Mouse (Mus musculus): ENCODE measurements around the gene Gan. TPM values are rescaled to one million over a fixed set of nuclear protein-coding genes. Genes with fewer than 3 reads are reported as not detected.

Gan gene
- polyA plus RNA-seq, 1 experiment from 2014 or later = 3.3 TPM

DNA sequence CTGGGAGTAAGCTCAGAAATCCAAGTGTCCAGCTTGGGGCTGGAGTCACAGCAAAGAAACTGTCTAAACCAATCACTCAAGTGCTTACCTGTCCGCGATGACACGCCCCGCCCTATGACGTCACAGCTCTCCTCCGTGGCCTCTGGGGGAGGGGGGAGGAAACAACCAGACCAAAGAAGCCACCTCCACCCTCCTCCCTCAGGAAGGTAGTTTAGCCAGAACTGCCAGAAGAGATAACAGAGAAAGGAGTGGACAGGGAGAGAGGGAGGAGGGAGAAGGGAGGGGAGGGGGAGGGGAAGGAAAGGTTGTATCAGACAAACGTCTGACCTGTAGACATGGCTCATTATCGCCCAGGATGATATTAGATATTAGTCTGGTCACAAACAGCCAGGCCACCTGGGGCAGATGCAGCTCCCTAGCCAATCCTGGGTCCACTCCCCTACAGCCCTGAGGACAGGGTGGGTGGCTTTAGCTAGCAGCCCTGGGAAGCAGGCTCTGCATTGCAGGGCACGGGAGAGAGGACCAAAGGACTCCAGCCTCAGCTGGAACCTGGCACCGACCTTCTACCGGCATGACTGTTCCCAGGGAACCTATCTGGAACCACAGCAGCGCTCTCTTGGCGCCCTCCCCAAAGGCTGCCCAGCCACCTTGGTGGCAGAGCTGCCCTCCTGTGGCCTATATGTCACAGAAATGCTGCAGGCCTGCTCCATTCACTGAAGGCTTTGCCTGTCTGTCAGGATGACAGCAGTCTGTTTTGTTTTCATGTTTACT, 42.1 kb upstream of the Gan start:
- Histone ChIP-seq H3K9ac (replicated peaks; ENCODE audit: low read depth) (no peak overlapping the region), H3K4me3 (ENCODE audit: low read depth, low read length) (no peak overlapping the region), H3K4me1 (ENCODE audit: insufficient read depth, low read depth, low read length) (0 out of 2 replicates have a peak, but pooled peaks cover 6% of the 10 kb centered on the region), H3K36me3 (ENCODE audit: insufficient read depth, low read length) (no peaks in the 10 kb centered on the region), H3K9me3 (ENCODE audit: low read length) (no peaks in the 10 kb centered on the region), H3K4me2 (replicated peaks; ENCODE audit: low read depth, low read length) (peak overlapping the region; percentile 0; the same call in 1 of the 2 replicates), H3K27ac (ENCODE audit: low read length) (peak overlapping the region; percentile 75), H3K27me3 (replicated peaks; ENCODE audit: insufficient read depth, low read length) (no peaks in the 10 kb centered on the region)
- peak; percentile 58 for DNase-seq (ENCODE audit: low spot score)
- ATAC-seq = peak; percentile 67
- TF ChIP-seq CTCF (IDR thresholded peaks at IDR 0.05) (peak; percentile 49), EP300 (IDR thresholded peaks at IDR 0.05) (no peak)
- WGBS = 12% methylated on average over 13 of the region's 13 CpGs

DNA sequence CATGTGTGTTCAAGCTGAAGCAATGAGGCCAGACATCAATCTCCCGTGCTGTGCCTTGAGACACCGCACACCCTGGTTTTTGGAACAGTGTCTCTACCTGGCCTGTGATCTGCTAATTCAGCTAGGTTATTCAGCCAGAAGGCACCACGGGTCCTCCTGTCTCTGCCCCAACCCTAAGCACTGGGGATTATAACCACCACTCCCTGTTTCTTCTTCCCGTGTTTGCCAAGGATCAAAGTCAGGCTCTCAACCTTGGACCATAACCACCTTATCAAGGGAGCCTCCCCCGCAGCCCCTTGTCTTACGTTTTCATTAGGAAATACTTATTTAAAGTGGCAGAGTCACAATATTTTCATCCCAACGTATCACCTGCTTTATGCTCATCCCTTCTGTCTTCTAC, 41.4 kb upstream of the Gan start:
- H3K36me3 ChIP-seq (ENCODE audit: insufficient read depth, low read length) = no peaks in the 10 kb centered on the region
- no peaks in the 10 kb centered on the region for H3K9me3 ChIP-seq (ENCODE audit: low read length)
- no peaks in the 10 kb centered on the region for H3K27me3 ChIP-seq (replicated peaks; ENCODE audit: insufficient read depth, low read length)
- TF ChIP-seq EP300 (IDR thresholded peaks at IDR 0.05) = no peak
- no peak for TF ChIP-seq CTCF (IDR thresholded peaks at IDR 0.05)
- H3K9ac ChIP-seq (replicated peaks; ENCODE audit: low read depth) = no peak overlapping the region
- ATAC-seq (no peak), DNase-seq (ENCODE audit: low spot score) (no peak)
- WGBS = 62% methylated on average over 7 of the region's 7 CpGs
- H3K4me1 ChIP-seq (ENCODE audit: insufficient read depth, low read depth, low read length) = 0 out of 2 replicates have a peak, but pooled peaks cover 6% of the 10 kb centered on the region
- H3K4me3 ChIP-seq (ENCODE audit: low read depth, low read length) = no peak overlapping the region
- H3K27ac ChIP-seq (ENCODE audit: low read length) = peak overlapping the region; percentile 75; the same call in 1 of the 2 replicates
- no peak overlapping the region for H3K4me2 ChIP-seq (replicated peaks; ENCODE audit: low read depth, low read length)

- H3K4me2 ChIP-seq (replicated peaks; ENCODE audit: low read depth, low read length) = no peak overlapping the region
- H3K4me1 ChIP-seq (ENCODE audit: insufficient read depth, low read depth, low read length) = 0 out of 2 replicates have a peak, but pooled peaks cover 3% of the 10 kb centered on the region
- H3K27me3 ChIP-seq (replicated peaks; ENCODE audit: insufficient read depth, low read length) = no peaks in the 10 kb centered on the region
- DNase-seq (ENCODE audit: low spot score) (no peak), ATAC-seq (no peak)
- H3K9ac ChIP-seq (replicated peaks; ENCODE audit: low read depth) = no peak overlapping the region
- no peak overlapping the region for H3K27ac ChIP-seq (ENCODE audit: low read length)
- no peaks in the 10 kb centered on the region for H3K9me3 ChIP-seq (ENCODE audit: low read length)
- no peaks in the 10 kb centered on the region for H3K36me3 ChIP-seq (ENCODE audit: insufficient read depth, low read length)
- WGBS = 77% methylated on average over 9 of the region's 9 CpGs
- TF ChIP-seq CTCF (IDR thresholded peaks at IDR 0.05) = no peak
- no peak for TF ChIP-seq EP300 (IDR thresholded peaks at IDR 0.05)
- no peak overlapping the region for H3K4me3 ChIP-seq (ENCODE audit: low read depth, low read length)
Observed at GRCm38 (mm10) chr8:117118409-117118808, 39.5 kb upstream of the Gan start.

GRCm38 (mm10) chr8:117121277-117121676, 36.7 kb upstream of the Gan start:
- DNase-seq (ENCODE audit: low spot score) (peak; percentile 56), ATAC-seq (peak; percentile 78)
- Histone ChIP-seq H3K4me3 (ENCODE audit: low read depth, low read length) (no peak overlapping the region), H3K9ac (replicated peaks; ENCODE audit: low read depth) (no peak overlapping the region), H3K36me3 (ENCODE audit: insufficient read depth, low read length) (no peaks in the 10 kb centered on the region), H3K27me3 (replicated peaks; ENCODE audit: insufficient read depth, low read length) (no peaks in the 10 kb centered on the region), H3K4me2 (replicated peaks; ENCODE audit: low read depth, low read length) (no peak overlapping the region), H3K27ac (ENCODE audit: low read length) (no peak overlapping the region), H3K4me1 (ENCODE audit: insufficient read depth, low read depth, low read length) (no peaks in the 10 kb centered on the region), H3K9me3 (ENCODE audit: low read length) (no peaks in the 10 kb centered on the region)
- TF ChIP-seq EP300 (IDR thresholded peaks at IDR 0.05) (no peak), CTCF (IDR thresholded peaks at IDR 0.05) (no peak)
- 52% methylated on average over 8 of the region's 8 CpGs for WGBS

DNA sequence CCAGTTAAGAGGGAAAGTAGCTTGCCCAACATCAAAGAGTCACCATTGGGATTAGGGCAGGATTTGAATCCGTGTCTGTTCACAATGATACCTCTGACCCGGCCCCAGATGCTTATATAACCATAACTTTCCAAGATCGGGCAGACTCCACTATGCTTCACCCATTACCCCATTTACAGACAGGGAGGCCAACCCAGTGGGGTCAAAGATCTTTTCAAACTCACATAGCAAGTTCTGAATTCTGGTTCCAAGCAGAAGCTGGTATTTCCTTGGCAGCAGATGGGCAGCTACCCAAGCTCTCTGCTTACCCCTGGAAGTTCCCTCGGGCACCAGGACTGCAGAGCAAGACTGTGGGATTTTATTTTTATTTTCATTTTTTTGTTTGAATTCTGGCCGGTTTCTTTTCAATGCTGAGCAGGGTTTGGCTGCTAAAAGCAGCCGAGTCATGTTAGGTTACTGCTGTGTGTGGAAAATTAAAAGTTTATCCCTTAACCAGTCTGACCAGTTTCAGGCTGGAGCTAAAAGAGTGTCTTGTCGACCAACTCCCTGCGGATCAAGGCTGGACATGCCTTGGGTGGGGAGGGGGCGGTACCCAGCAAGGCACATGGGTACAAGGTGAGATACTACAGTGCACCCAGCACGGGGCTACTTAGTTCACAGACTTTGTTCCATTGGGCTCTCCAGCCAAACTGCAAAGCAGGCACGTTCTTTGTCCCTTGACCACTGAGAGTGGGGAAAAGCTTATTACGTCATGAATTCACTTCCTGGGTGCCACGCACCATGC, 33.9 kb upstream of the Gan start:
- ATAC-seq = peak; percentile 50
- Histone ChIP-seq H3K27me3 (replicated peaks; ENCODE audit: insufficient read depth, low read length) (no peaks in the 10 kb centered on the region), H3K9me3 (ENCODE audit: low read length) (no peaks in the 10 kb centered on the region), H3K27ac (ENCODE audit: low read length) (no peak overlapping the region), H3K4me2 (replicated peaks; ENCODE audit: low read depth, low read length) (no peak overlapping the region), H3K36me3 (ENCODE audit: insufficient read depth, low read length) (no peaks in the 10 kb centered on the region), H3K4me3 (ENCODE audit: low read depth, low read length) (no peak overlapping the region), H3K4me1 (ENCODE audit: insufficient read depth, low read depth, low read length) (no peaks in the 10 kb centered on the region), H3K9ac (replicated peaks; ENCODE audit: low read depth) (no peak overlapping the region)
- TF ChIP-seq CTCF (IDR thresholded peaks at IDR 0.05) (no peak), EP300 (IDR thresholded peaks at IDR 0.05) (no peak)
- peak; percentile 20 for DNase-seq (ENCODE audit: low spot score)
- 51% methylated on average over 13 of the region's 13 CpGs for WGBS

GRCm38 (mm10) chr8:117125854-117126253, 32.1 kb upstream of the Gan start:
- Histone ChIP-seq H3K4me1 (ENCODE audit: insufficient read depth, low read depth, low read length) (no peaks in the 10 kb centered on the region), H3K9ac (replicated peaks; ENCODE audit: low read depth) (no peak overlapping the region), H3K4me2 (replicated peaks; ENCODE audit: low read depth, low read length) (no peak overlapping the region), H3K9me3 (ENCODE audit: low read length) (no peaks in the 10 kb centered on the region), H3K4me3 (ENCODE audit: low read depth, low read length) (no peak overlapping the region), H3K27ac (ENCODE audit: low read length) (no peak overlapping the region), H3K27me3 (replicated peaks; ENCODE audit: insufficient read depth, low read length) (no peaks in the 10 kb centered on the region), H3K36me3 (ENCODE audit: insufficient read depth, low read length) (no peaks in the 10 kb centered on the region)
- ATAC-seq = no peak
- WGBS = 92% methylated on average over 3 of the region's 3 CpGs
- DNase-seq (ENCODE audit: low spot score) = no peak
- no peak for TF ChIP-seq EP300 (IDR thresholded peaks at IDR 0.05)
- no peak for TF ChIP-seq CTCF (IDR thresholded peaks at IDR 0.05)

Measured in lung, postnatal 0 days (tissue).